Mouse (Mus musculus): Measurements from ENCODE around the gene March9. TPM values are rescaled to one million over a fixed set of nuclear protein-coding genes. Genes with fewer than 3 reads are reported as not detected.

Gene March9
- 6.8 TPM for polyA plus RNA-seq (2014; fragmentation: Illumina TruSeq; extraction: RNeasy Lipid Tissue Mini Kit (QIAGEN cat#74804); ENCODE audit: low read depth, low replicate concordance)

GRCm38 (mm10) chr10:127059968-127060916 is at the start of gene March9:
Gene March9 (minus strand): TSS chr10:127060184.

DNA sequence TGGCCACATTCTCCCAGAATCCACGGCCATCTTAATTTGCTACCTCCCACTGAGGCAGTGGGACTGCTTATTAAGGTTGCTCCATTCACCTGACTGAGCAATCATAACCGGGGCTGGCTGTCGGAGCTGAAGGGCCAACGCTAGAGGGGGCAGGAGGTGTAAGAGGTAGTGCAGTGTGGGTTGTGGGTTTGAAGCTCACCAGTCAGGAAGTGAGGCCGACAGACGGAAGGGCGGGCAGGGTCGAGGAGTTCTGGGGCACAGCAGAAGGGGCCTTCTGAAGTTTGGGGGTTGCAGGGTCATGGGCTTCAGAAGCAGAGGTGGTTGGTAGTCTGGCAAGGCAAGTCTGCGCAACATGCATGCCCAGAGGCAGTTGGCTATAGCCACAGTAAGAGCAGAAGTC is 15.1 kb upstream of the March9 start, which contains the start of gene Agap2:
TSS of gene Agap2 (plus strand) at position 205 of the 400 bp plus-strand sequence.

DNA sequence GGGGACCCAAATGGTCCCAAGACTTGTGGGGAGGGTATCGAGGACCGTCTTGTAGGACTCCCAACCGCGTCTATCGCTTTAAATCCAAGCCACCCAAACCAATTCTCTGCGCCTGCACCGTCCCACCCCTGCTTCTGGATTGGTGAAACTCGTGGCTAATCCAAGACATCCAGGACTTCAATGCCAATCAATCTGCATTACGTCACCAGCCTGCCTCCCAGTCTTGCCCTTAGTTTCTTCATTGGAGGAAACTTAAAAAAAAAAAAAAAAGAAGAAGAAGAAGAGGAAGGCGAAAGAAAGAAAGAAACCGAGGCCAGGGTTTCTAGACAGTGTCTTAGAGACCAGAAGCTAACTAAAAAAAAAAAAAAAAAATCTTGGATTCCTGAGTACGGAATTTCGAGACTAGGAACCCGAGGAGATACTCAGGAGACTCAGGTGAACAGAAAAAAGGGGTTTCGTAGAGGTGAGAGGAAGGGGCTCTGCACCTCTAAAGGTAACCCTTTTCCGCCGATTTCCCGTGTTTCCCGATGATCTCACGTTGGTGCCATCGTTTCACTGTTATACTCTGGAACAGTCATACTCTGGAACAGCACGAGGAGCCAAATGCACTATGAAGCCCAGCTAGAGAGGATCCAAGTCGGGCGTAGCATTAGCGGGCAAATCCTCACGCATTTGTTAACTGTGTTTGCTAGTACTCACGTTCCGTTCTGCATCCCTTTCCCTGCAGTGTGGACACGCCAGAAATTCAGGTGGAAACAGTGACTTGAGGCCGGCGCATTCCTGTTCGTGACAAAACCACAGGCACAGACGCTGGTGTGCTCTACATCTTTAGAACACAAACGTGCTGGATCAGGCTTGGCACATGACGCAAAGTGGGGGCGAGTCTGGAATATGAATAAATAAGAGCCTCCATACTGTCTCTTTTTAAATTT is 10.5 kb upstream of the March9 start, which contains the start of gene Tspan31:
TSS of gene Tspan31 (minus strand) at position 75 of the 932 bp plus-strand sequence.

GRCm38 (mm10) chr10:127063239-127063872 is 3.4 kb upstream of the March9 start, which contains the start of gene Cdk4:
Gene Cdk4 (plus strand): TSS chr10:127063534.

GRCm38 (mm10) chr10:127047954-127048353 is 12.0 kb downstream of the March9 start, which contains the start of gene Cyp27b1:
Gene Cyp27b1 (plus strand): TSS chr10:127048250.

DNA sequence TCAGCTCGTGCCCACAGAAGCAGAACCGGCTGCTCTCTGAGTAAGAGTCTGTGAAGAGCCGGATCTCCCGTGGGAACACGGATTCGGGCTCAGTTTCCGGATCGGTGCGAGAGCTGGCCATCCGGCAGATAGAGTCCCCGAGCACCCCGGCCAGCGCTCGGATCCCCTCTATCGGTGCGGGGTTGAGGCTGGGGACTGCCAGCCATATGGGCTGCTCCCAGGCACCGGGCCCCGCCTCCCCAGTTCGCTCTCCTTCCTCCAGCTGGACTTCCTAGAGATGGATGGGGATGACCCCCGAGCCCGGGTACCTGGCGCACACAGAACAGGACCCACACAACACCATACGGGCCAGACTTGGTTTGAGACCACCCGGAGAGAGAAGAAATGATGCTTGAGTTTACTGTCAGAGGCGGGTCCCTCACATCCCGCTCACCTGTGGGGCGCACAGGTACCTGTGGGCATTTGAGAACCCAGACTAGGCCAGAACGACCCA is 18.7 kb downstream of the March9 start, which contains the start of the genes Mettl1 and Eef1akmt3:
TSS of gene Mettl1 (plus strand) at position 141 of the 493 bp plus-strand sequence.
TSS of gene Eef1akmt3 (minus strand) at position 240 of the 493 bp plus-strand sequence.

DNA sequence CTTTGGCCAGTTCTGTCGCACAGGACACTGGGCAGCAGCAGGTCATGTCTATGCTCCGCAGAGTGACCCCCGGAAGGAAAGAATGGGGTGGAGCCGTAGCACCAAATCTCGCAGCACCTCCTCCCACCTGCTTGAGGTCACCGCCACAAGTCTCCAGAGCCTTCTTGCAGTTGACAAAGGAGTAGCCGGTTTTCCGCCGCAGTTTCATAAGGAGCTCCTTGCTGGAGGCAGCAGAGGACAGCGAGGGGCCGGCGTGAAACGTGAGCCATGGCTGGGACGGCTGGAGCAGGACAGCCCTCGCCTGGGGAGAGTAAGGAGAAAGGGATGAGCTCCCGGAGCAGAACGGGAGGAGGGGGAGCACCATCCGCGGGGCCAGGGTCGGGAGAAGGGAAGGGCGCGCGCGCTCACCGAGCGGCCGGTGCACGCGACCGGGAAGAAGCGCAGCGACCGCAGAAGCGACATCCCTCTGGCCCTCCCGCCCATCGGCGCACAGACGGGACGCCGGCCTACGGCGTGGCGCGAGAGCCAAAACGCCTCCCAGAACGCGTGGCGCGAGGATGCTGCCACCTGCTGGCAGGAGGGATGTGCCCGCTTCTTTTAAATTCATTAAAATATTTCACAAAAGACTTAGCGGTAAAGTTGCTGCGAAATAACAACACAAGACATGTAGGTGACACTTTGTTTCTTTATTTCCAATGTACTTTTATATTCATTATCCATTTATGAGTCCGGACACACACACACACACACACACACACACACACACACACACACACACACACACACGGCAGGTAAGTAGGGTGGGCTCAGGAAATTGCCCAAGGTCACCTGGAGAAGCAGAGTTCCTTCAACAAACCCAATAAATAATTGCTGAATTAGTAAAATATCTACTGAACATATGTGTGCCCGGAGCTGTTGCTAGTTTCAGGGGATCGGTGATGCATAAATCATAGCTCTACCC is 29.4 kb downstream of the March9 start, which contains the start of gene Tsfm:
TSS of gene Tsfm (minus strand) at position 505 of the 961 bp plus-strand sequence.

Other genes with a start within 250 kb of the March9 start
- gene Atp23, start 158.8 kb downstream of the March9 start, polyA plus RNA-seq (2014; fragmentation: Illumina TruSeq; extraction: RNeasy Lipid Tissue Mini Kit (QIAGEN cat#74804); ENCODE audit: low read depth, low replicate concordance) = 6.1 TPM
- gene Ctdsp2, start 81.5 kb downstream of the March9 start, polyA plus RNA-seq (2014; fragmentation: Illumina TruSeq; extraction: RNeasy Lipid Tissue Mini Kit (QIAGEN cat#74804); ENCODE audit: low read depth, low replicate concordance) = 107 TPM
- gene Avil, start 59.5 kb downstream of the March9 start, polyA plus RNA-seq (2014; fragmentation: Illumina TruSeq; extraction: RNeasy Lipid Tissue Mini Kit (QIAGEN cat#74804); ENCODE audit: low read depth, low replicate concordance) = 0.19 TPM
- gene Tsfm, start 29.3 kb downstream of the March9 start, polyA plus RNA-seq (2014; fragmentation: Illumina TruSeq; extraction: RNeasy Lipid Tissue Mini Kit (QIAGEN cat#74804); ENCODE audit: low read depth, low replicate concordance) = 25.2 TPM
- gene Mettl1, start 18.8 kb downstream of the March9 start, polyA plus RNA-seq (2014; fragmentation: Illumina TruSeq; extraction: RNeasy Lipid Tissue Mini Kit (QIAGEN cat#74804); ENCODE audit: low read depth, low replicate concordance) = 26.8 TPM
- gene Eef1akmt3, start 18.7 kb downstream of the March9 start, polyA plus RNA-seq (2014; fragmentation: Illumina TruSeq; extraction: RNeasy Lipid Tissue Mini Kit (QIAGEN cat#74804); ENCODE audit: low read depth, low replicate concordance) = 0.53 TPM
- gene Cyp27b1, start 11.9 kb downstream of the March9 start, polyA plus RNA-seq (2014; fragmentation: Illumina TruSeq; extraction: RNeasy Lipid Tissue Mini Kit (QIAGEN cat#74804); ENCODE audit: low read depth, low replicate concordance) = 0.27 TPM
- 186 TPM for gene Cdk4, start 3.4 kb upstream of the March9 start, polyA plus RNA-seq (2014; fragmentation: Illumina TruSeq; extraction: RNeasy Lipid Tissue Mini Kit (QIAGEN cat#74804); ENCODE audit: low read depth, low replicate concordance)
- gene Tspan31, start 10.1 kb upstream of the March9 start, polyA plus RNA-seq (2014; fragmentation: Illumina TruSeq; extraction: RNeasy Lipid Tissue Mini Kit (QIAGEN cat#74804); ENCODE audit: low read depth, low replicate concordance) = 87.3 TPM
- gene Agap2, start 15.1 kb upstream of the March9 start, polyA plus RNA-seq (2014; fragmentation: Illumina TruSeq; extraction: RNeasy Lipid Tissue Mini Kit (QIAGEN cat#74804); ENCODE audit: low read depth, low replicate concordance) = 3.9 TPM
- 160 TPM for gene Os9, start 60.9 kb upstream of the March9 start, polyA plus RNA-seq (2014; fragmentation: Illumina TruSeq; extraction: RNeasy Lipid Tissue Mini Kit (QIAGEN cat#74804); ENCODE audit: low read depth, low replicate concordance)
- 73.3 TPM for gene B4galnt1, start 105.0 kb upstream of the March9 start, polyA plus RNA-seq (2014; fragmentation: Illumina TruSeq; extraction: RNeasy Lipid Tissue Mini Kit (QIAGEN cat#74804); ENCODE audit: low read depth, low replicate concordance)
- gene Slc26a10, start 120.5 kb upstream of the March9 start, polyA plus RNA-seq (2014; fragmentation: Illumina TruSeq; extraction: RNeasy Lipid Tissue Mini Kit (QIAGEN cat#74804); ENCODE audit: low read depth, low replicate concordance) = 1.5 TPM
- 29.2 TPM for gene Arhgef25, start 129.9 kb upstream of the March9 start, polyA plus RNA-seq (2014; fragmentation: Illumina TruSeq; extraction: RNeasy Lipid Tissue Mini Kit (QIAGEN cat#74804); ENCODE audit: low read depth, low replicate concordance)
- gene Dtx3, start 135.5 kb upstream of the March9 start, polyA plus RNA-seq (2014; fragmentation: Illumina TruSeq; extraction: RNeasy Lipid Tissue Mini Kit (QIAGEN cat#74804); ENCODE audit: low read depth, low replicate concordance) = 73.3 TPM
- gene Pip4k2c, start 151.4 kb upstream of the March9 start, polyA plus RNA-seq (2014; fragmentation: Illumina TruSeq; extraction: RNeasy Lipid Tissue Mini Kit (QIAGEN cat#74804); ENCODE audit: low read depth, low replicate concordance) = 87.8 TPM
- 2.7 TPM for gene Kif5a, start 203.2 kb upstream of the March9 start, polyA plus RNA-seq (2014; fragmentation: Illumina TruSeq; extraction: RNeasy Lipid Tissue Mini Kit (QIAGEN cat#74804); ENCODE audit: low read depth, low replicate concordance)
- gene Dctn2, start 206.2 kb upstream of the March9 start, polyA plus RNA-seq (2014; fragmentation: Illumina TruSeq; extraction: RNeasy Lipid Tissue Mini Kit (QIAGEN cat#74804); ENCODE audit: low read depth, low replicate concordance) = 189 TPM
- 36.5 TPM for gene Mbd6, start 228.8 kb upstream of the March9 start, polyA plus RNA-seq (2014; fragmentation: Illumina TruSeq; extraction: RNeasy Lipid Tissue Mini Kit (QIAGEN cat#74804); ENCODE audit: low read depth, low replicate concordance)

Data from adipose tissue, adult 10 weeks (tissue).